Mouse (Mus musculus) small intestine, adult 2 months (tissue): ENCODE data around the gene Itga9. TPM values are rescaled to one million over a fixed set of nuclear protein-coding genes. Genes with fewer than 3 reads are reported as not detected.

ENCODE experiments used
- H3K27ac ChIP-seq: fragments of 200-500 bp; 2 replicates; pipeline ENCODE4 v1.5.1; 2012; ENCODE audit warnings: low read depth, low read length, control low read depth, inconsistent platforms; ENCODE audit not compliant: insufficient read depth
- H3K27me3 ChIP-seq: fragments of 200-500 bp; 2 replicates; pipeline ENCODE4 v1.6.1; 2012; ENCODE audit warnings: mild to moderate bottlenecking, moderate library complexity, low read length, inconsistent platforms; ENCODE audit not compliant: control insufficient read depth, insufficient read depth
- H3K36me3 ChIP-seq: fragments of 200-500 bp; 2 replicates; pipeline ENCODE4 v1.6.1; 2012; ENCODE audit warnings: mild to moderate bottlenecking, low read length, control low read depth, inconsistent platforms; ENCODE audit not compliant: control insufficient read depth, insufficient read depth
- H3K4me1 ChIP-seq: fragments of 200-500 bp; 2 replicates; pipeline ENCODE4 v1.6.1; 2012; ENCODE audit warnings: low read length, inconsistent platforms, mixed read lengths; ENCODE audit not compliant: control insufficient read depth, insufficient read depth, insufficient read length
- H3K4me3 ChIP-seq: fragments of 200-500 bp; 2 replicates; pipeline ENCODE4 v1.5.1; 2012; ENCODE audit warnings: low read depth, mild to moderate bottlenecking, control low read depth, inconsistent platforms, low read length, moderate library complexity
- CTCF ChIP-seq: fragments of 200-500 bp; IDR thresholded peaks from 2 replicates; pipeline ENCODE4 v1.5.1; 2012; ENCODE audit warnings: low read depth, mild to moderate bottlenecking, control low read depth, inconsistent platforms, low read length, moderate library complexity, mixed read lengths; ENCODE audit not compliant: insufficient replicate concordance, insufficient read length; ENCODE audit errors: extremely low read depth
- POLR2A ChIP-seq: fragments of 200-500 bp; IDR thresholded peaks from 2 replicates; pipeline ENCODE4 v1.6.1; 2012; ENCODE audit warnings: low read depth, mild to moderate bottlenecking, control low read depth, inconsistent platforms, low read length, moderate library complexity
- WGBS: fragments of 180-500 bp; shearing (Covaris S2); methylation state at CpG from one replicate; pipeline ENCODE4 v1.1.7; 2018; 5-methylcytosine and 5-hydroxymethylcytosine counted together
- polyA plus RNA-seq: library from polyadenylated mRNA; depleted of rRNA; stranded (reverse); fragments of >200 nt; gene quantifications from 2 replicates; pipeline ENCODE4 v1.2.3, GENCODE M21; 2012

Gene Itga9
- polyA plus RNA-seq, 1 experiment: 8.0 TPM

- no peaks in the 10 kb centered on the region for H3K36me3 ChIP-seq
- H3K4me1 ChIP-seq: peaks cover 18% of the 10 kb centered on the region
- TF ChIP-seq POLR2A: no peak
- TF ChIP-seq CTCF: no peak
- H3K4me3 ChIP-seq: peak overlapping the region; percentile 92
- H3K27ac ChIP-seq: peak overlapping the region; percentile 65
- under 1% methylated on average over 53 of the region's 53 CpGs for WGBS
- no peaks in the 10 kb centered on the region for H3K27me3 ChIP-seq
Measured at GRCm38 (mm10) chr9:118925286-118926110, 319.0 kb downstream of the Itga9 start.

- Histone ChIP-seq H3K27ac (peak within 1 kb of the TSS; percentile 65), H3K4me1 (peaks cover 18% of the 10 kb centered on the region), H3K27me3 (no peaks in the 10 kb centered on the region), H3K4me3 (peak within 1 kb of the TSS; percentile 92), H3K36me3 (no peaks in the 10 kb centered on the region; the same call in 1 of the 2 replicates)
- WGBS: 2% methylated on average over 66 of the region's 73 CpGs
- TF ChIP-seq CTCF (no peak), POLR2A (no peak; the same call in 1 of the 2 replicates)
Measured at GRCm38 (mm10) chr9:118926111-118926650, 319.7 kb downstream of the Itga9 start, which contains the start of gene Ctdspl. TSS of gene Ctdspl (plus strand) at chr9:118926453.

- WGBS: 6% methylated on average over 62 of the region's 68 CpGs
Measured at GRCm38 (mm10) chr9:118926688-118927321, 320.3 kb downstream of the Itga9 start.

GRCm38 (mm10) chr9:118927501-118927900, 321.0 kb downstream of the Itga9 start:
- no peaks in the 10 kb centered on the region; the same call in 1 of the 2 replicates for H3K36me3 ChIP-seq
- H3K27me3 ChIP-seq: no peaks in the 10 kb centered on the region
- TF ChIP-seq CTCF (no peak), POLR2A (no peak)
- WGBS: 52% methylated on average over 8 of the region's 8 CpGs
- peak overlapping the region; percentile 45; the same call in 1 of the 2 replicates for H3K27ac ChIP-seq
- peaks cover 18% of the 10 kb centered on the region for H3K4me1 ChIP-seq
- H3K4me3 ChIP-seq: peak overlapping the region; percentile 92

More at GRCm38 (mm10) chr9:118926688-118927321, 320.3 kb downstream of the Itga9 start:
- H3K36me3 ChIP-seq: no peaks in the 10 kb centered on the region; the same call in 1 of the 2 replicates
- peak overlapping the region; percentile 45 for H3K27ac ChIP-seq
- TF ChIP-seq CTCF (no peak), POLR2A (no peak)
- H3K4me1 ChIP-seq: peaks cover 18% of the 10 kb centered on the region
- H3K27me3 ChIP-seq: no peaks in the 10 kb centered on the region
- H3K4me3 ChIP-seq: peak overlapping the region; percentile 92

- TF ChIP-seq CTCF (no peak), POLR2A (no peak)
- H3K4me3 ChIP-seq: peak overlapping the region; percentile 92
- 66% methylated on average over 2 of the region's 2 CpGs for WGBS
Measured at GRCm38 (mm10) chr9:118928007-118928406, 321.5 kb downstream of the Itga9 start.

GRCm38 (mm10) chr9:118928656-118929055, 322.2 kb downstream of the Itga9 start:
- H3K27me3 ChIP-seq: no peaks in the 10 kb centered on the region
- H3K36me3 ChIP-seq: no peaks in the 10 kb centered on the region; the same call in 1 of the 2 replicates
- TF ChIP-seq POLR2A (no peak; the same call in 1 of the 2 replicates), CTCF (no peak)
- WGBS: 21% methylated on average over 7 of the region's 7 CpGs
- H3K27ac ChIP-seq: peak overlapping the region; percentile 57
- H3K4me1 ChIP-seq: peaks cover 18% of the 10 kb centered on the region
- H3K4me3 ChIP-seq: peak overlapping the region; percentile 14

More at GRCm38 (mm10) chr9:118928007-118928406, 321.5 kb downstream of the Itga9 start:
- Histone ChIP-seq H3K36me3 (no peaks in the 10 kb centered on the region; the same call in 1 of the 2 replicates), H3K27ac (no peak overlapping the region), H3K27me3 (no peaks in the 10 kb centered on the region), H3K4me1 (peaks cover 18% of the 10 kb centered on the region)
